Mouse (Mus musculus) Muller cell, postnatal 12 days (primary cell): ENCODE measurements around the gene Kdm6b.
A peak's percentile ranks its signal among the peaks of the same experiment; 100 is the strongest.

ENCODE experiments used
- DNase-seq: peaks from one replicate; pipeline ENCODE4 v3.0.0-alpha.2; 2015; ENCODE audit errors: inconsistent ontology term

Gene Kdm6b

DNA sequence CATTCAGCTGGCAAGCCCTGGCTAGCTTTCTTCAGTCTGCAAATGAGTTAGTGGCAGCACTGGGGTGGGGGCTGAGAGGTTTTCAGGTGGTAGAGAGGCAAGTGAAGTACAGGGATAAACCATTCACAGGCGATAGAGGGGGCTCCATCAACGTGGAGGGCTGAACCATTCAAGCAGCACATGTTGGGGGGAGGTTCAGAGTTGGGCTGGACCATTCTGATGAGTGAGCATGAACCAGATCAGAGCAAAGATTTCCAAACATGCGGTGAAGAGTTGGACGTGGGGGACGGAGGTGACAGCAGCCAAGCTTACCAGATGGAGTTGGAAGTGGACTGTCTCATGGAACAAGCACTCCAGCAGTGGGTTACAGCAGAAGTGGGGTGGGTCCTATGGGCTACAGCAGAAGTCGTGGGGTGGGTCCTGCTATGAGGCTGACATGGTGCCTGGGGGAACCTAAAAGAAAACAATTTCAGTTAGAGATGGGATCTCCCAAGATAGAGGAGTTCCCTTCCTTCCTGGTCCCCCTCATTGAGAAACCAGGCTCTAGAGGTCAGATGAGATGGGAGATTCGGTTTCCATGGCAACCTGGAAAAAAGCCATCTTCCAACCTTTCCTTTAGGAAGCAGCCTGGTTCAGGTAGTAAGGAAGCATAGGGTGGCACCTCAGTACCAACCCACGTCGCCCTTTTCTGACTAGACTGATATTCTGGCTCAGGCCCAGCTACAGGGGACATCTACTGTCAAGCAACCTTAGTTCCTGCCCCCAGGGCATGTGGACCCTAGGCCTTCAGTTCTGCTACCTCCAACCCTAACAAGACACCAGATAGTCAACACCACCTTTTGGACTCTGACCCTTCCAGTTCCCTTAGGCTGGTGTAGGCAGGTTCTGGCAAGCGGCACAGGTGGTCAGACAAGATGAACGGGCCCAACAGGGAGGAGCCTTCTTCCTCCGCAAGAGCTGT is at the start of gene Kdm6b:
Kdm6b (minus strand) TSS at position 455 of the 961 bp plus-strand sequence.
- DNase-seq = no peak

- DNase-seq = no peak
Observed at GRCm38 (mm10) chr11:69461568-69461967, 48.1 kb upstream of the Kdm6b start.

DNA sequence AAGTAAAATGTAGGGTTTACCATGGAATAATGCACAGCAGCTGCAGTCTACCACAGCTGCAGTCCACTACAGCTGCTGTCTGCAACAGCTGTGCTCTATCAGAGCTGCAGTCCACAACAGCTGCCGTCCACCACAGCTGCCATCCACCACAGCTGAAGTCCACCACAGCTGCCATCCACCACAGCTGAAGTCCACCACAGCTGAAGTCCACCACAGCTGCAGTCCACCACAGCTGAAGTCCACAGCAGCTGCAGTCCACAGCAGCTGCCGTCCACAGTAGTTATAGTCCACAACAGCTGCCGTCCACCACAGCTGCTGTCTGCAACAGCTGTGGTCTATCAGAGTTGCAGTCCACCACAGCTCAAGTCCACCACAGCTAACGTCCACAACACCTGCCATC is 46.4 kb upstream of the Kdm6b start:
- DNase-seq = no peak

GRCm38 (mm10) chr11:69457006-69457579 is 43.6 kb upstream of the Kdm6b start:
- DNase-seq = peak; percentile 79

DNA sequence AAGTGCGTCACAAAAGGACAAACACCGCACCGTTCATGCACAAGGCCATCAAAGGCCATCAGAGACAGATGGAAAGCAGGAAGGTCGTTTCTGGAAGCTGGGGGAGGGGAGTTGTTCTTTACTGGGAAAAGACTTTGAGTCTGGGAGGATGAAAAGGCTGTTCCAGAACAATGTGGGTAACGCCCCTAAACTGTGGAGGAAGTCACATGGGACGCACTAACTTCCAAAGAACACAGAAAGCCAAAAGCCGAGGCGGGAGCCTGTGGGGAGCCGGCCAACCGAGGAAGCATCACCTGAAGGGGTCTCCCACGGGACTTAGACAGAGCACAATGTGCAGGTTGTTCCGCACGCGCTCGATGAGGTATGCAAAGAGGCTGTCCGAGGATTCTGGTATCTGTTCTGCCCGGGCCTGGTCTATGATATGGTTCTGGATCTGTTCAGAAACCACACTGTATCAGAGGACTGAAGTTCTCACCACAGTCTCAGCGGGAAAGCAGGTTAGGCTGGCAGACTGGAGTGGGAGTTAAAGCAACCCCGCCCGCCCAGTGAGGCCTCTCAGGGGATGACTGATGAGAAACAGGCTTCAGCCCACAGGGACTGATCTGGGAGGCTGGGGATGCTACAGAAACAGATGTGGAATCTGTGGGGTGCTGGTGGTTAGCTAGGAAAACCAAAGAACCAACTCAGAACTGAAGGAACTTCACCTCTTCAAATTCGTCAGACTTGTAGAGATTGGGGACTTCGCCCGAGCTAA is 38.8 kb upstream of the Kdm6b start:
- DNase-seq = no peak

- no peak for DNase-seq
Observed at GRCm38 (mm10) chr11:69447299-69447698, 33.8 kb upstream of the Kdm6b start.

DNA sequence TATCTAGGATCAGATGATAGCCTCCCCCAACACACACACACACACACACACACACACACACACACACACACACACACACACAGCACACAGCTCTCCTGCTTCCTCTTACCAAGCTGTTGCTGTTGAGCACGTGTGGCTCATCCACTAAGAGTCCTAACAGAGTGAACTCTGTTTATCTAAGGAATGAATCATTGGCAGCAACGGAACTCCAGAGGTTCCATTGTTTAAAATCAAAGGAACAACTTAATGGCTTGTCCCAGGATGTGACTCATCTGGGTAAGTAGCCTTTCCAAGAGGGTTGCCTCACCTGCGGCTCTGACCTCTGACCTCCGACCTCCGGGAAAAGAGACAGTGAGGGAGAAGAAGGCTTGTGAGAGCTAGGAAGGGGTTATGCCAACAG is 29.9 kb upstream of the Kdm6b start:
- peak; percentile 59 for DNase-seq

GRCm38 (mm10) chr11:69437291-69437690 is 23.8 kb upstream of the Kdm6b start:
- DNase-seq = no peak

- no peak for DNase-seq
Observed at GRCm38 (mm10) chr11:69433189-69433588, 19.7 kb upstream of the Kdm6b start.

DNA sequence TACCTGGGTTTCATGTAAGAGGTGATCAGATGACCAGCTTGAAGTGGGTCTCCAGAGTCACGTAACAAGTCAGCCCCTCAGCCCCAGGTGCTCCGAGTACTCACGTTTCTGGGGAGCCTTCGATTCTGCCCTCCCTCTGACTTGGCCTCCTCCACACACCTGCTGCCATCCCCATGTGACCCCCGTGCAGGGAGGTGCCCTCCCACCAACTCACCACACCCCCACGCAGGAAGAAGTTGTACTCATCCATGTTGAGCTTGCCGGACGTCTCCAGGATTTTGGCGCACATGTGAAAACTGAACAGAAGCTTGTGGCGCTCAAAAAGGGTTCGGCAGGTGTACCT is 19.1 kb upstream of the Kdm6b start:
- no peak for DNase-seq

DNA sequence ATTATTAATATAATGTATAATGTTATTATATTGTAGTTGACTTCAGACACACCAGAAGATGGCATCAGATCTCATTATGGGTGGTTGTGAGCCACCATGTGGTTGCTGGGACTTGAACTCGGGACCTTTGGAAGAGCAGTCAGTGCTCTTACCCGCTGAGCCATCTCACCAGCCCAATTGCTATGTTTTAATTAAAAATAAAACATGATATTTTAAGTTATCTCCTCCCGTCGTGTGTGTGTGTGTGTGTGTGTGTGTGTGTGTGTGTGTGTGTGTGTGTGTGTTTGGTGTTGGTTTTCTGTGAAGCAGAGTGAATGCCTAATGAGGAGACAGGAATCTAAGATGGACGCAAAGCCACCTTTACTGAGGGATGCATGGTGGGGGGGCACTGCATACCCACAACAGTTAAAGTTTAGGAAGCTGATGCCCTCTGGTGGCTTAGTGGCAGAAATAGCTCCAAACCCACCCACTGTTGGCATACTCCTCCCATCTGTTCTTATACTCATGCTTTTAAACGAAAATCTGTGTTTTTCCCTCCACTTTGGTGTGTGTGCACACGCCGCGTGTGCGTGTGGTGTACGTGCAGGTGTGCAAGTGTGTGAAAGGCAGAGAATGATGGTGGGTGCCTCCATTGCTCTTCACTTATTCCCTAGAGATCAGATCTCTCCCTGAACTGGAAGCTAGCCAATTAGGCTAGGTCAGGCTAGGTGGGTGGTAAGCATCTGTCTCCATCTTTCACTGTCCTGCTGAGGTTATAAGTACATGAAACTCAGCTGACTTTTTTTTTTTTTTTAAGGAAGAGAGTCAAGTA is 18.6 kb upstream of the Kdm6b start:
- peak; percentile 88 for DNase-seq

GRCm38 (mm10) chr11:69430631-69431030 is 17.2 kb upstream of the Kdm6b start:
- no peak for DNase-seq

DNA sequence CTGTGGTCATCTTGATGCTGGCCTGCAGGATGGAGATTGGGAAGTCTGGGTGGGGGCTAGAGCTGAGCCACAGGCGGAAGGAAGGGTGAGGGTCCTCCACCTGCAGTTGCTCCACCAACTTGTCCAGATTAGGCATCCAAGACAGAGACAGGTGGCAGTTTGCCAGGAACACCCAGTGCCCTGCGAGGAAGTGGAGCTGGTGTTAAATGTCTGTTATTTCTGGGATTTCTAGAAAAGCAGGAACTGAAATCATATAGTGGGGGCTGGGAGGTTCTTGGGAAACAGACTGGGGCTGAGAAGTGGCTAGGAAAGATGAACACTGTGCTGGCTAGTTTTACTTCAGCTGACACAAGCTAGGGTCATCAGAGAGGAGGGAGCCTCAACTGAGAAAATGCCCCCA is 15.8 kb upstream of the Kdm6b start:
- DNase-seq = no peak

GRCm38 (mm10) chr11:69428751-69429150 is 15.3 kb upstream of the Kdm6b start:
- no peak for DNase-seq

DNA sequence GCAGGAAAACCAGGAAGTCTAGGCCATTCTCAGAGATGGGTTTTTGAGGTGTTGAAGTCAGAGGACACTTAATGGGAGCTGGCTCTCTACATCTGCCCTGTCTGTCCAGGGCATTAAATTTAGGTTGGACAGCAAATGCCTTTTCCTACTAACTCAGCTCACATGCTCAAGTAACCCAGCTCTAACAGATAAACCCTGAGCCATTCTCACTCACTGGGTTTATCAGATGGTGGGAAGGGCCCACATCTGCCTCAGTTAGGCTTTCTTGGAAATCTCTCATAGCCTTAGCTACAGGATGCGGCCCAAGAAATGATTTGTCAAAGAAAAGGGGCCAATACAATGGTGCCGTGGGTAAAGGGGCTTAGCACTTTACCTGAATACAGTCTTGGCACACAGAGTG is 12.8 kb upstream of the Kdm6b start:
- no peak for DNase-seq

DNA sequence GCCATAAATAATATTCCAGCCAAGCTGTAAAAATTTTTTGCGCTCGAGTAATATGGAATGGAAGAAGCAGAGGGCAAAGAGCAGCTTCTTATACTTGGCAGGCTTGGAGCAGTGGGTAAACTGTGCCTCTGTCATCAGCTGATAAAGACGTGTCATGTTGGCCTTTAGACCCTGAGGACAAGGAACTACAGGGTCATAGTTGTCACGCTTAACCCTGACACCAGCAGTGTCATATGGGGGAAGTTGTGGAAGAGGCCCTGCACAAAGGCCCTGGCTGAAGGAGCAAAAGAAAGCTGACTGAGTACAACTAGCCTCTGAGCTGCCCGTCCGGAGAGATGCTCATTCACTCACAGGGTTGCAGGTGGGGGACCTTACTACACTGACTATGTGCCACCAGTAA is 10.4 kb upstream of the Kdm6b start:
- no peak for DNase-seq

- DNase-seq = no peak
Observed at GRCm38 (mm10) chr11:69422842-69423241, 9.4 kb upstream of the Kdm6b start.

- DNase-seq = no peak
Observed at GRCm38 (mm10) chr11:69421131-69421977, 7.9 kb upstream of the Kdm6b start.

- DNase-seq = no peak
Observed at GRCm38 (mm10) chr11:69420554-69421000, 7.1 kb upstream of the Kdm6b start.

DNA sequence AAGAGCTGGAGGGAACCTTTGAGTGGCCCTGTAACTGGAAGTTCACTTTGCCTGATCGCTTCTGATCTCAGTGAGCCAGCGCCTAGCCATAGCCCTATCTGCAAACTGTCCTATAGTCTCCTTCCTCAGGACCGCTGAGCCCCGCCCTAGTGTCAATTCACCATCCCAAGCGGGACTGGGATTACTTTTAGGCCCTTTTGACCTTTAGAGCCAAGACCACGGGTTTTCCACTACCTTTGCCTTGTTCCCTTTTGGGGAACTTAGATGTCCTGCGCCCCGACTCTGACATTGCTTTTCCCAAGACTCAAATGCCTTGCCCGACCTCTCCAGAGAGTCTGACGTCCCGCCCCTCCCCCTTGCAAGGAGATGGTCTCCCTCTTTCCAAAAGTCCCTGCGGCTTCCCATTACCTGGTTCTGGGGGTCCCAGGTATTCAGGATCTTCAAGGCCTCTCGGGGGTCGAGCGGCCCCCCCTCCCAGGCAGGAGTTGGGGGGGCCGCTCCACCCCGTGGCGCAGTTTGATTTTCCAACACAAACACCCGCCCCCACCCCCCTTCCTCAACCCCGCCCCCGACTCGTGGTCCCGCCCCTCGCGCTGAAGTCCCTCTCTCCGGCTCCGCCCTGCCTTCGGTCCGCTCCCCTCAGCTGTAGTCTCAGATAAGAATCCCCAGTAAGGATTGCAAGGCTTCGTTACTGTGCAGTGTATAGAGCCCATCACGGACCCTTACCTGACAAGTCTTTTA is 6.5 kb upstream of the Kdm6b start:
- DNase-seq = peak; percentile 70
